Mouse (Mus musculus) liver, embryonic 11.5 days (tissue): Measurements from ENCODE around the gene Mob3b. TPM values are rescaled to one million over a fixed set of nuclear protein-coding genes. Genes with fewer than 3 reads are reported as not detected.
"Not testable (repeated sequence)": the region's sequence is repeated elsewhere in the genome, so short reads cannot be mapped to it uniquely, and the experiment has no call there.

ENCODE experiments used
- ATAC-seq: fragments of 200-750 bp; cut with Nextera tagmentation; replicated peaks from 2 replicates; pipeline ENCODE4 v1.8.0; 2017; ENCODE audit warnings: moderate number of reproducible peaks, mild to moderate bottlenecking, moderate TSS enrichment, moderate library complexity; ENCODE audit not compliant: low FRiP score
- DNase-seq: peaks from one replicate; pipeline ENCODE4 v3.0.0-alpha.2; 2017; ENCODE audit warnings: low spot score
- H3K27ac ChIP-seq: fragments of 300-500 bp; sonication (generic); 2 replicates; pipeline ENCODE4 v1.5.1; 2014; ENCODE audit warnings: mild to moderate bottlenecking, low read depth, low read length, control low read depth
- H3K27me3 ChIP-seq: fragments of 300-500 bp; sonication (generic); replicated peaks from 2 replicates; pipeline ENCODE4 v1.6.1; 2014; ENCODE audit warnings: low read length, mixed read lengths; ENCODE audit not compliant: control insufficient read depth, insufficient read depth
- H3K36me3 ChIP-seq: fragments of 300-500 bp; sonication (generic); 2 replicates; pipeline ENCODE4 v1.6.1; 2014; ENCODE audit warnings: mild to moderate bottlenecking, low read length, moderate library complexity, mixed read lengths; ENCODE audit not compliant: control insufficient read depth, insufficient read depth
- H3K4me1 ChIP-seq: fragments of 300-500 bp; sonication (generic); replicated peaks from 2 replicates; pipeline ENCODE4 v1.6.1; 2014; ENCODE audit warnings: low read length, mixed read lengths; ENCODE audit not compliant: control insufficient read depth, insufficient read depth
- H3K4me2 ChIP-seq: fragments of 300-500 bp; sonication (generic); 2 replicates; pipeline ENCODE4 v1.6.1; 2014; ENCODE audit warnings: mild to moderate bottlenecking, control low read depth, moderate library complexity
- H3K4me3 ChIP-seq: fragments of 300-500 bp; sonication (generic); 2 replicates; pipeline ENCODE4 v1.5.1; 2014; ENCODE audit warnings: low read depth, low read length, control low read depth
- H3K9ac ChIP-seq: fragments of 300-500 bp; sonication (generic); 2 replicates; pipeline ENCODE4 v1.6.1; 2014; ENCODE audit warnings: low read depth, low read length, control low read depth
- H3K9me3 ChIP-seq: fragments of 300-500 bp; sonication (generic); 2 replicates; pipeline ENCODE4 v1.6.1; 2016; ENCODE audit warnings: low read length, inconsistent platforms, mixed read lengths; ENCODE audit not compliant: control insufficient read depth
- WGBS: fragments of 180-500 bp; shearing (Covaris S2); extraction: QIAGEN DNeasy Blood & Tissue Kit; methylation state at CpG from one replicate; pipeline ENCODE4 v1.1.7; 2014; 5-methylcytosine and 5-hydroxymethylcytosine counted together
- polyA plus RNA-seq: library from polyadenylated mRNA; unstranded; fragments of >200 nt; fragmentation: Nextera tagmentation; extraction: Ambion mirVana; gene quantifications from 2 replicates; pipeline ENCODE4 v1.2.1, GENCODE M21; 2014

Mob3b gene
- polyA plus RNA-seq, 1 experiment from 2014 or later: 7.6 TPM

GRCm38 (mm10) chr4:34958155-34959028, 198.9 kb downstream of the Mob3b start:
- no peaks in the 10 kb centered on the region; the same call in 1 of the 2 replicates for H3K4me1 ChIP-seq
- peak; percentile 39; the same call in 1 of the 2 replicates for ATAC-seq
- 44% methylated on average over 12 of the region's 12 CpGs for WGBS
- H3K9ac ChIP-seq: no peak overlapping the region
- H3K27ac ChIP-seq: no peak overlapping the region
- no peak for DNase-seq
- no peaks in the 10 kb centered on the region for H3K9me3 ChIP-seq
- no peak overlapping the region for H3K4me2 ChIP-seq
- no peaks in the 10 kb centered on the region for H3K36me3 ChIP-seq
- no peaks in the 10 kb centered on the region for H3K27me3 ChIP-seq
- no peak overlapping the region for H3K4me3 ChIP-seq

- DNase-seq (no peak), ATAC-seq (no peak)
- no peak overlapping the region for H3K27ac ChIP-seq
- no peaks in the 10 kb centered on the region for H3K9me3 ChIP-seq
- no peaks in the 10 kb centered on the region for H3K27me3 ChIP-seq
- no peak overlapping the region for H3K9ac ChIP-seq
- H3K4me3 ChIP-seq: no peak overlapping the region
- no peak overlapping the region for H3K4me2 ChIP-seq
- H3K36me3 ChIP-seq: no peaks in the 10 kb centered on the region
- WGBS: 79% methylated on average over 10 of the region's 10 CpGs
- no peaks in the 10 kb centered on the region for H3K4me1 ChIP-seq
These were observed 203.6 kb downstream of the Mob3b start for GRCm38 (mm10) chr4:34953716-34954115.

GRCm38 (mm10) chr4:34947181-34947580, 210.1 kb downstream of the Mob3b start:
- no peak overlapping the region for H3K4me3 ChIP-seq
- H3K9ac ChIP-seq: no peak overlapping the region
- no peak overlapping the region for H3K4me2 ChIP-seq
- no peaks in the 10 kb centered on the region for H3K27me3 ChIP-seq
- no peaks in the 10 kb centered on the region for H3K4me1 ChIP-seq
- H3K27ac ChIP-seq: no peak overlapping the region
- no peaks in the 10 kb centered on the region for H3K36me3 ChIP-seq
- ATAC-seq (peak; percentile 39; the same call in 1 of the 2 replicates), DNase-seq (no peak)
- H3K9me3 ChIP-seq: no peaks in the 10 kb centered on the region

- H3K9ac ChIP-seq: no peak overlapping the region
- no peak overlapping the region for H3K4me2 ChIP-seq
- no peaks in the 10 kb centered on the region for H3K27me3 ChIP-seq
- H3K4me3 ChIP-seq: no peak overlapping the region
- H3K27ac ChIP-seq: no peak overlapping the region
- WGBS: 90% methylated on average over 25 of the region's 25 CpGs
- no peaks in the 10 kb centered on the region for H3K36me3 ChIP-seq
- ATAC-seq (no peak), DNase-seq (no peak)
- no peaks in the 10 kb centered on the region for H3K9me3 ChIP-seq
- no peaks in the 10 kb centered on the region for H3K4me1 ChIP-seq
These were observed 216.2 kb downstream of the Mob3b start for GRCm38 (mm10) chr4:34941046-34941445.

GRCm38 (mm10) chr4:34928386-34928785, 228.9 kb downstream of the Mob3b start:
- DNase-seq, H3K9me3 ChIP-seq, H3K27ac ChIP-seq, H3K4me1 ChIP-seq, ATAC-seq, H3K4me2 ChIP-seq, H3K9ac ChIP-seq, H3K4me3 ChIP-seq, H3K36me3 ChIP-seq, H3K27me3 ChIP-seq: not testable (repeated sequence)
- WGBS: 65% methylated on average over 7 of the region's 7 CpGs

- 65% methylated on average over 6 of the region's 6 CpGs for WGBS
- no peak overlapping the region for H3K4me3 ChIP-seq
- DNase-seq (no peak), ATAC-seq (no peak)
- no peaks in the 10 kb centered on the region for H3K36me3 ChIP-seq
- no peaks in the 10 kb centered on the region for H3K27me3 ChIP-seq
- no peak overlapping the region for H3K27ac ChIP-seq
- H3K9me3 ChIP-seq: no peaks in the 10 kb centered on the region
- H3K4me2 ChIP-seq: no peak overlapping the region
- H3K9ac ChIP-seq: no peak overlapping the region
- H3K4me1 ChIP-seq: no peaks in the 10 kb centered on the region
These were observed 235.0 kb downstream of the Mob3b start for GRCm38 (mm10) chr4:34922177-34922870.

- H3K27me3 ChIP-seq: no peaks in the 10 kb centered on the region
- no peaks in the 10 kb centered on the region for H3K36me3 ChIP-seq
- H3K4me1 ChIP-seq: no peaks in the 10 kb centered on the region
- H3K9me3 ChIP-seq: no peaks in the 10 kb centered on the region
- no peak overlapping the region for H3K4me2 ChIP-seq
- H3K27ac ChIP-seq: no peak overlapping the region
- no peak overlapping the region for H3K9ac ChIP-seq
- ATAC-seq (no peak), DNase-seq (no peak)
- H3K4me3 ChIP-seq: no peak overlapping the region
- WGBS: 74% methylated on average over 7 of the region's 7 CpGs
These were observed 239.9 kb downstream of the Mob3b start for GRCm38 (mm10) chr4:34917400-34917799.

GRCm38 (mm10) chr4:34912171-34912570, 245.1 kb downstream of the Mob3b start:
- no peak for DNase-seq

More at GRCm38 (mm10) chr4:34912171-34912570, 245.1 kb downstream of the Mob3b start:
- no peak overlapping the region for H3K9ac ChIP-seq
- no peaks in the 10 kb centered on the region for H3K27me3 ChIP-seq
- H3K4me2 ChIP-seq: no peak overlapping the region
- H3K27ac ChIP-seq: no peak overlapping the region
- H3K4me3 ChIP-seq: no peak overlapping the region
- H3K9me3 ChIP-seq: no peaks in the 10 kb centered on the region
- H3K36me3 ChIP-seq: no peaks in the 10 kb centered on the region
- no peaks in the 10 kb centered on the region for H3K4me1 ChIP-seq
- WGBS: 79% methylated on average over 3 of the region's 3 CpGs
- ATAC-seq: no peak
